Mouse (Mus musculus): ENCODE data around the gene Homer2. TPM values are rescaled to one million over a fixed set of nuclear protein-coding genes. Genes with fewer than 3 reads are reported as not detected.

Gene Homer2
- 8.6 and 9.1 TPM in 2 replicates for polyA plus RNA-seq (2015; fragmentation: Nextera tagmentation; extraction: Ambion mirVana)

DNA sequence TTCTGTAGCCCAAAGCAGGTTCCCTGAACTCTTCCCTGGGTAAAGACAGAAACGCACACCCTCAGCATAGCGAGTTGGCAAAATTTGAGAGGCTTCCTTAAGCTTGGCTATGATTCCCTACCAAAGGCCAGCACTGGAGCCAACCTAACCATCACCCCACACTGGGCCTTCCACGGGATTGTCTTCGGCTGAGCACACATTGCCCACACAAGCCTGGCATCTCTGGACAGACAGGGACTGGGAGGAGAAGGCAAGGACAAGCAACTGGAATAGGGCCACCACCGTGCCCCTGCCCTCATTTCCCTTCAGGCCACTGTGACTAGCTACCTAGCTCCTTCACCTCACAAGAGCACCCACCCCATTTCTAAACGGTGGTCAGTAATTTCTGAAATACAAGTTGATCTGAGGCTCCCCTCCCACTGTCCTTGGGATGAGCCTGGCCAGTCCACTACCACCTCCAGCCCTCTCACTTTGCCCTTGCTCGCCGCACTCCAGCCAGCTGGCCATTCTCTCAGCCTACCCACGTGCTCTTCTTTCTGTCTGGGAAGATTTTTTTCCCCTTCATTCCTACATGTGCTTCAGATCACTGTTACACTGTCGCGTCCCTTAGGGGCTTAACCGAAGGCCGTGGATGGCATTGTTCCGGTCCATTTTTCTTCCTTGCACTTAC lies at the start of gene Homer2:
Gene Homer2 (minus strand): TSS at position 57 of the 670 bp plus-strand sequence.
- Histone ChIP-seq H3K4me1 (ENCODE audit: insufficient read depth) (peaks cover 8% of the 10 kb centered on the region), H3K9me3 (ENCODE audit: low read length) (0 out of 2 replicates have a peak, but pooled peaks cover 2% of the 10 kb centered on the region), H3K4me3 (ENCODE audit: low read depth, low read length) (peak within 1 kb of the TSS; percentile 61), H3K4me2 (ENCODE audit: low read depth, low read length) (peak within 1 kb of the TSS; percentile 91), H3K36me3 (replicated peaks; ENCODE audit: insufficient read depth, low read length) (no peaks in the 10 kb centered on the region), H3K27ac (ENCODE audit: low read depth) (no peak within 1 kb of the TSS), H3K27me3 (ENCODE audit: insufficient read depth, low read length) (peaks cover 49% of the 10 kb centered on the region), H3K9ac (replicated peaks) (peak within 1 kb of the TSS; percentile 63)
- ATAC-seq (no peak), DNase-seq (no peak)
- 78% methylated on average over 14 of the region's 14 CpGs for WGBS (ENCODE audit: insufficient replicate concordance)
- TF ChIP-seq EP300 (IDR thresholded peaks at IDR 0.05; ENCODE audit: low read depth), result no peak

- DNase-seq (no peak), ATAC-seq (no peak)
- Histone ChIP-seq H3K4me2 (ENCODE audit: low read depth, low read length) (no peak overlapping the region), H3K27ac (ENCODE audit: low read depth) (no peak overlapping the region), H3K36me3 (replicated peaks; ENCODE audit: insufficient read depth, low read length) (no peaks in the 10 kb centered on the region), H3K9me3 (ENCODE audit: low read length) (no peaks in the 10 kb centered on the region), H3K4me3 (ENCODE audit: low read depth, low read length) (no peak overlapping the region), H3K9ac (replicated peaks) (no peak overlapping the region), H3K4me1 (ENCODE audit: insufficient read depth) (no peaks in the 10 kb centered on the region), H3K27me3 (ENCODE audit: insufficient read depth, low read length) (no peaks in the 10 kb centered on the region)
- no peak for TF ChIP-seq CTCF (IDR thresholded peaks at IDR 0.05; ENCODE audit: low read depth)
- no peak for TF ChIP-seq EP300 (IDR thresholded peaks at IDR 0.05; ENCODE audit: low read depth)
- WGBS (ENCODE audit: insufficient replicate concordance), result 71% methylated on average over 3 of the region's 3 CpGs
Measured at GRCm38 (mm10) chr7:81747956-81748355, 40.6 kb upstream of the Homer2 start.

DNA sequence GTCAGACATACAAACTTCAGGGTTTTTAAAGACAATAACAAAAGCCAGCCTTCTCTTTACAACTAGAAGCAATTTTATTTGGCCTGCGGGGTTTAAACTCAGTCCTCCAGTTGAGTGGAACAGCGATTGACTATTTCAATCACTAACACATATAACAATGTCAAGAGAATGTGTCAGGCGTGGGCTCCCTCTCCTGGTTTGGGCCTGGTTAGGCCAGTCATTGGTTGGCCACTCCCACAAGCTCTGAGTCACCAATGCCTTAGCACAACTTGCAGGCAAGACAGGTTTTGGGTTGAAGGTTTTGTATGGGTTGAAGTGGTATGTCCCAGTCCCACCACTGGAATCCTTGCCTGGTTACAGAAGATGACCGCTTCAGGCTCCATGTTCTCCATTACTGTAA lies 36.8 kb upstream of the Homer2 start:
- H3K4me3 ChIP-seq (ENCODE audit: low read depth, low read length), result no peak overlapping the region
- ATAC-seq (0 out of 2 replicates have a peak, but pooled peaks have one; percentile 41), DNase-seq (peak; percentile 53)
- WGBS (ENCODE audit: insufficient replicate concordance), result 62% methylated on average over 4 of the region's 4 CpGs
- H3K4me1 ChIP-seq (ENCODE audit: insufficient read depth), result no peaks in the 10 kb centered on the region
- no peak overlapping the region for H3K4me2 ChIP-seq (ENCODE audit: low read depth, low read length)
- TF ChIP-seq CTCF (IDR thresholded peaks at IDR 0.05; ENCODE audit: low read depth) (peak; percentile 71), EP300 (IDR thresholded peaks at IDR 0.05; ENCODE audit: low read depth) (no peak)
- H3K9me3 ChIP-seq (ENCODE audit: low read length), result no peaks in the 10 kb centered on the region
- H3K27me3 ChIP-seq (ENCODE audit: insufficient read depth, low read length), result no peaks in the 10 kb centered on the region
- no peak overlapping the region for H3K27ac ChIP-seq (ENCODE audit: low read depth)
- H3K9ac ChIP-seq (replicated peaks), result no peak overlapping the region
- no peaks in the 10 kb centered on the region for H3K36me3 ChIP-seq (replicated peaks; ENCODE audit: insufficient read depth, low read length)

DNA sequence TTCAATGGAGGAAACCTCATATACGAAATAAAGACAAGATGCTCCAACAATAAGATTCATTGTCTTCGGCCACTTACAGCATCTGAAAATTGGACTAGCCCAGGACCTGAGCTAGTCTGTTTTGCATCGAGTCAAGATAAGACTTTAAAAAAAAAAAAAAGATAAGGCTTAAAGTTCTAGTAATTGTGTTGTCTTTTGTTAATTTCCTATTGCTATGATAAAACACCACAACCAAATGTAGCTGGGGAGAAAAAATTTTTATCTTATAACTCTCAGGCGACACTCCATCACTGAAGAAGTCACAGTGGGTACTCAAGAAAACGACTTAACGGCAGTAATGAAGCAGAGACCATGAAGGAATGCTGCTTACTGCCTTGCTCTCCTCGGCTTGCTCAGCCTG lies 32.7 kb upstream of the Homer2 start:
- Histone ChIP-seq H3K9me3 (ENCODE audit: low read length) (no peaks in the 10 kb centered on the region), H3K9ac (replicated peaks) (no peak overlapping the region), H3K4me1 (ENCODE audit: insufficient read depth) (no peaks in the 10 kb centered on the region), H3K36me3 (replicated peaks; ENCODE audit: insufficient read depth, low read length) (no peaks in the 10 kb centered on the region), H3K4me2 (ENCODE audit: low read depth, low read length) (no peak overlapping the region), H3K4me3 (ENCODE audit: low read depth, low read length) (no peak overlapping the region), H3K27ac (ENCODE audit: low read depth) (no peak overlapping the region), H3K27me3 (ENCODE audit: insufficient read depth, low read length) (no peaks in the 10 kb centered on the region)
- DNase-seq, result no peak
- TF ChIP-seq EP300 (IDR thresholded peaks at IDR 0.05; ENCODE audit: low read depth) (no peak), CTCF (IDR thresholded peaks at IDR 0.05; ENCODE audit: low read depth) (no peak)
- 71% methylated on average over 7 of the region's 7 CpGs for WGBS (ENCODE audit: insufficient replicate concordance)
- ATAC-seq, result no peak

- Histone ChIP-seq H3K27ac (ENCODE audit: low read depth) (no peak overlapping the region), H3K9me3 (ENCODE audit: low read length) (no peaks in the 10 kb centered on the region), H3K9ac (replicated peaks) (no peak overlapping the region), H3K36me3 (replicated peaks; ENCODE audit: insufficient read depth, low read length) (no peaks in the 10 kb centered on the region), H3K4me1 (ENCODE audit: insufficient read depth) (no peaks in the 10 kb centered on the region), H3K4me3 (ENCODE audit: low read depth, low read length) (no peak overlapping the region), H3K27me3 (ENCODE audit: insufficient read depth, low read length) (no peaks in the 10 kb centered on the region), H3K4me2 (ENCODE audit: low read depth, low read length) (no peak overlapping the region)
- ATAC-seq, result no peak
- no peak for DNase-seq
- 65% methylated on average over 8 of the region's 8 CpGs for WGBS (ENCODE audit: insufficient replicate concordance)
- no peak for TF ChIP-seq CTCF (IDR thresholded peaks at IDR 0.05; ENCODE audit: low read depth)
- TF ChIP-seq EP300 (IDR thresholded peaks at IDR 0.05; ENCODE audit: low read depth), result no peak
Measured at GRCm38 (mm10) chr7:81738720-81739385, 31.5 kb upstream of the Homer2 start.

- Histone ChIP-seq H3K9ac (replicated peaks) (no peak overlapping the region), H3K27ac (ENCODE audit: low read depth) (no peak overlapping the region), H3K9me3 (ENCODE audit: low read length) (no peaks in the 10 kb centered on the region), H3K4me3 (ENCODE audit: low read depth, low read length) (no peak overlapping the region), H3K4me2 (ENCODE audit: low read depth, low read length) (no peak overlapping the region), H3K27me3 (ENCODE audit: insufficient read depth, low read length) (no peaks in the 10 kb centered on the region), H3K36me3 (replicated peaks; ENCODE audit: insufficient read depth, low read length) (no peaks in the 10 kb centered on the region), H3K4me1 (ENCODE audit: insufficient read depth) (no peaks in the 10 kb centered on the region)
- ATAC-seq (no peak), DNase-seq (no peak)
- WGBS (ENCODE audit: insufficient replicate concordance), result 55% methylated on average over 9 of the region's 9 CpGs
- TF ChIP-seq EP300 (IDR thresholded peaks at IDR 0.05; ENCODE audit: low read depth), result no peak
- no peak for TF ChIP-seq CTCF (IDR thresholded peaks at IDR 0.05; ENCODE audit: low read depth)
Measured at GRCm38 (mm10) chr7:81735300-81736048, 28.1 kb upstream of the Homer2 start.
